Mouse (Mus musculus) CH12.LX (cell line): ENCODE results near the gene Srcin1. TPM values are rescaled to one million over a fixed set of nuclear protein-coding genes. Genes with fewer than 3 reads are reported as not detected.

Experiments
- DNase-seq: peaks from one replicate; pipeline ENCODE4 v3.0.0-alpha.2; 2013; ENCODE audit errors: extremely low read depth
- H3K27ac ChIP-seq: 2 replicates; pipeline ENCODE4 v1.5.1; 2012; ENCODE audit warnings: low read depth, mild to moderate bottlenecking, control low read depth, moderate library complexity; ENCODE audit not compliant: insufficient read depth
- H3K27me3 ChIP-seq: replicated peaks from 2 replicates; pipeline ENCODE3; 2012; ENCODE audit warnings: inconsistent platforms
- H3K36me3 ChIP-seq, 2 experiments: replicated peaks in 1 of 2; 2 replicates each; pipeline versions ENCODE3 to v1.6.1; 2012; ENCODE audit warnings: inconsistent platforms in 1 of 2, low read length in 1 of 2, mild to moderate bottlenecking in 1 of 2, mixed read lengths in 1 of 2, moderate library complexity in 1 of 2; ENCODE audit not compliant: control insufficient read depth in 1 of 2, insufficient read depth in 1 of 2
- H3K4me1 ChIP-seq, 2 experiments: 2 replicates each; pipeline ENCODE4 v1.6.1; 2012; ENCODE audit warnings: inconsistent platforms in 1 of 2, moderate library complexity in 1 of 2; ENCODE audit not compliant: insufficient read depth in 2 of 2, control insufficient read depth in 1 of 2
- H3K4me2 ChIP-seq: 2 replicates; pipeline ENCODE4 v1.6.1; 2012; ENCODE audit warnings: low read depth, mild to moderate bottlenecking, control low read depth; ENCODE audit not compliant: poor library complexity, insufficient read depth, severe bottlenecking
- H3K4me3 ChIP-seq, 3 experiments: fragments of 150-350 bp in 1 of 3; sonication (generic) in 1 of 3; replicated peaks in 1 of 3; 2 replicates each; pipeline versions ENCODE3 to v1.5.1; 2011 to 2012; ENCODE audit warnings: low read depth in 2 of 3, low read length in 2 of 3, mild to moderate bottlenecking in 2 of 3, moderate library complexity in 2 of 3, control low read depth in 1 of 3, improper control_type of control experiment in 1 of 3, inconsistent platforms in 1 of 3, mixed read lengths in 1 of 3; ENCODE audit not compliant: poor library complexity in 1 of 3
- H3K79me2 ChIP-seq: replicated peaks from 2 replicates; pipeline ENCODE4 v1.6.1; 2012; ENCODE audit warnings: mild to moderate bottlenecking, moderate library complexity; ENCODE audit not compliant: control insufficient read depth, poor library complexity, insufficient read depth, severe bottlenecking; ENCODE audit errors: extremely low read depth
- H3K9ac ChIP-seq: 2 replicates; pipeline ENCODE4 v1.6.1; 2012; ENCODE audit warnings: low read depth, mild to moderate bottlenecking, control low read depth, moderate library complexity; ENCODE audit not compliant: insufficient read depth
- H3K9me3 ChIP-seq: replicated peaks from 2 replicates; pipeline ENCODE3; 2012; ENCODE audit warnings: low read length, inconsistent platforms, mixed read lengths
- CHD1 ChIP-seq: IDR thresholded peaks from 2 replicates; pipeline ENCODE4 v1.6.1; 2012; ENCODE audit warnings: low read depth, low read length, improper control_type of control experiment, inconsistent platforms
- CTCF ChIP-seq, 2 experiments: IDR thresholded peaks in 1 of 2; conservative IDR thresholded peaks in 1 of 2; 2 replicates each; pipeline ENCODE4 v1.5.1; 2011 to 2012; ENCODE audit warnings: low read depth in 2 of 2, low read length in 2 of 2, improper control_type of control experiment in 1 of 2, inconsistent platforms in 1 of 2, mild to moderate bottlenecking in 1 of 2, moderate library complexity in 1 of 2
- ELF1 ChIP-seq: IDR thresholded peaks from 2 replicates; pipeline ENCODE4 v1.6.1; 2014; ENCODE audit warnings: low read depth, mild to moderate bottlenecking, inconsistent platforms, low read length, improper control_type of control experiment
- HCFC1 ChIP-seq: IDR thresholded peaks from 2 replicates; pipeline ENCODE4 v1.6.1; 2012; ENCODE audit warnings: low read depth, mild to moderate bottlenecking, inconsistent platforms, low read length, improper control_type of control experiment
- IRF4 ChIP-seq: IDR thresholded peaks from 2 replicates; pipeline ENCODE4 v1.6.1; 2014; ENCODE audit warnings: low read depth, mild to moderate bottlenecking, inconsistent platforms, low read length, improper control_type of control experiment
- JUN ChIP-seq: IDR thresholded peaks from 2 replicates; pipeline ENCODE4 v1.6.1; 2011; ENCODE audit warnings: low read depth, mild to moderate bottlenecking, low read length, improper control_type of control experiment, moderate library complexity; ENCODE audit not compliant: insufficient read depth
- KAT2A ChIP-seq: IDR thresholded peaks from 2 replicates; pipeline ENCODE4 v1.6.1; 2012; ENCODE audit warnings: low read length, improper control_type of control experiment, inconsistent platforms; ENCODE audit not compliant: insufficient replicate concordance
- MAX ChIP-seq: IDR thresholded peaks from 2 replicates; pipeline ENCODE4 v1.6.1; 2011; ENCODE audit warnings: low read length, improper control_type of control experiment
- MEF2A ChIP-seq: IDR thresholded peaks from 2 replicates; pipeline ENCODE4 v1.6.1; 2014; ENCODE audit warnings: low read depth, mild to moderate bottlenecking, inconsistent platforms, low read length, improper control_type of control experiment, borderline replicate concordance
- MXI1 ChIP-seq: IDR thresholded peaks from 2 replicates; pipeline ENCODE4 v1.6.1; 2011; ENCODE audit warnings: mild to moderate bottlenecking, low read depth, low read length, improper control_type of control experiment
- MYC ChIP-seq: IDR thresholded peaks from 2 replicates; pipeline ENCODE4 v1.6.1; 2011; ENCODE audit warnings: low read depth, mild to moderate bottlenecking, improper control_type of control experiment, low read length
- NRF1 ChIP-seq: IDR thresholded peaks from 2 replicates; pipeline ENCODE4 v1.6.1; 2014; ENCODE audit warnings: low read depth, mild to moderate bottlenecking, inconsistent platforms, low read length, improper control_type of control experiment, moderate library complexity
- RAD21 ChIP-seq: IDR thresholded peaks from 2 replicates; pipeline ENCODE4 v1.6.1; 2011; ENCODE audit warnings: low read depth, mild to moderate bottlenecking, low read length, improper control_type of control experiment, moderate library complexity
- RCOR1 ChIP-seq: conservative IDR thresholded peaks from 2 replicates; pipeline ENCODE4 v1.6.1; 2012; ENCODE audit warnings: low read depth, mild to moderate bottlenecking, inconsistent platforms, low read length, improper control_type of control experiment
- SIN3A ChIP-seq: IDR thresholded peaks from 2 replicates; pipeline ENCODE4 v1.6.1; 2012; ENCODE audit warnings: low read length, improper control_type of control experiment, inconsistent platforms
- SMC3 ChIP-seq: IDR thresholded peaks from 2 replicates; pipeline ENCODE4 v1.6.1; 2011; ENCODE audit warnings: low read depth, low read length, improper control_type of control experiment
- TBP ChIP-seq: conservative IDR thresholded peaks from 2 replicates; pipeline ENCODE4 v1.6.1; 2011; ENCODE audit warnings: low read depth, low read length, improper control_type of control experiment
- USF1 ChIP-seq: IDR thresholded peaks from 2 replicates; pipeline ENCODE4 v1.6.1; 2014; ENCODE audit warnings: low read depth, mild to moderate bottlenecking, inconsistent platforms, low read length, improper control_type of control experiment
- ZKSCAN1 ChIP-seq: IDR thresholded peaks from 2 replicates; pipeline ENCODE4 v1.6.1; 2012; ENCODE audit warnings: low read depth, inconsistent platforms, low read length, improper control_type of control experiment, borderline replicate concordance
- ZNF384 ChIP-seq: IDR thresholded peaks from 2 replicates; pipeline ENCODE4 v1.6.1; 2012; ENCODE audit warnings: low read depth, low read length, improper control_type of control experiment, inconsistent platforms
- dilution Hi-C: fragments of 300-500 bp; cut with MboI; formaldehyde crosslinking; loops from 2 replicates; pipeline ENCODE4 v1.14.3; 2020; ENCODE audit warnings: low sequenced_read_pairs; ENCODE audit not compliant: extremely low pct_unique_long_range_greater_than_20kb, extremely low pct_ligation_motif_present
- in situ Hi-C: fragments of 300-500 bp; cut with MboI; formaldehyde crosslinking; loops from 3 replicates; pipeline ENCODE4 v1.14.3; 2019; ENCODE audit warnings: low sequenced_read_pairs, low pct_ligation_motif_present, low pct_unique_long_range_greater_than_20kb, mixed read lengths
- polyA plus RNA-seq: library from polyadenylated mRNA; unstranded; fragments of >175 nt; gene quantifications from 2 replicates; pipeline ENCODE4 v1.2.1, GENCODE M21; 2012; ENCODE audit warnings: low read depth; ENCODE audit not compliant: insufficient read length
- total RNA-seq, 2 experiments: library from RNA; depleted of rRNA; stranded (reverse); fragments of 300-350 nt in 1 of 2; fragments of >200 nt in 1 of 2; gene quantifications; 2 replicates each; pipeline ENCODE4 v1.2.3; 2012 to 2014

The Srcin1 gene
- total and polyA plus RNA-seq, 3 experiments, result 0.08 to 0.09 TPM; not detected in 1

- TF ChIP-seq CTCF (conservative IDR thresholded peaks at IDR 0.05 in 1 of 2, IDR thresholded peaks at IDR 0.05 in 1 of 2; ENCODE audit: low read depth in 2 of 2, low read length in 2 of 2) (no peak), TBP (peak; percentile 60; the same call in 1 of the 2 replicates), ELF1 (peak; percentile 81), HCFC1 (peak; percentile 63)
These were observed 64.2 kb downstream of the Srcin1 start (continued) for GRCm38 (mm10) chr11:97511661-97512369.

DNA sequence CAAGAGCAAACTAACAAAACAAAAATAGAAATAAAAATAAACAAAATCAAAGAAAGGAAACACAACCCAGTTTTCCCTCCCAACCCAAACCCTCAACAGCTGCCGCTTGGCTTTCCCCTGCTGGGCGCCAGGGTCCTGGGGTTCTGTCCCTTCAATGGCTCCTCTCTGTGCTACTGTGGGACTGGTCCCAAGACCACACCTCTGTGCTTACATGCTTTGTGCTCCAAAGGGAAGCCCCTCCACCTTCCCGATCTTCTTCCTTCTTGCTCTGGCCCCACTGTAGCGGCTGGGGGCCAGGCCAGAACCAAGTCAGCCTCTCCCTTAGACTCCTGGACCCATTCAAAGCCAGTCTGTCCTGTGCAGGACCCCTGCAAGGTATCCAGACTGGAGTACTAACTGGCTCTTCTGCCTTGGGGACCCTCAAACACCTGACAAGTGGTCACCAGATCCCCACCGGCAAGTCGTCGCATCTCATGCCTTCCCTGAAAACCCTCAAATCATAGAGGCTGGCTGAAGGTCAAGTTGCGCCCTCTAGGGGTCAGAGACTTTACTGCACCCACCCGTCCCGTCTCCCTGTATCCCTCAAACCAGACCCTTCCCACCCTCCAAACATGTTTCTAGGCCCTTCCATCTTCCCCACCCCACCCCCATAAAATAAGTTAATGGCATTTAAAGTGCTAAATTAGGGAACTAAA, 64.9 kb downstream of the Srcin1 start:
- Histone ChIP-seq H3K36me3 (no peaks in the 10 kb centered on the region), H3K79me2 (no peaks in the 10 kb centered on the region), H3K27ac (no peak overlapping the region; the same call in 1 of the 2 replicates), H3K9me3 (peaks cover 5% of the 10 kb centered on the region), H3K4me2 (peak overlapping the region; percentile 39), H3K27me3 (peaks cover 28% of the 10 kb centered on the region), H3K9ac (no peak overlapping the region), H3K4me3 (peak overlapping the region; percentile 28 to 62 (median 47)), H3K4me1 (peaks cover 23 to 51% of the 10 kb centered on the region in 2 experiments)
- in situ Hi-C loops (no loop called here), dilution Hi-C loops (no loop called here)
- TF ChIP-seq MEF2A (no peak), NRF1 (no peak), JUN (no peak), MYC (peak; percentile 23; the same call in 1 of the 2 replicates), SIN3A (0 out of 2 replicates have a peak, but pooled peaks have one; percentile 41), CTCF (conservative IDR thresholded peaks at IDR 0.05 in 1 of 2, IDR thresholded peaks at IDR 0.05 in 1 of 2; ENCODE audit: low read depth in 2 of 2, low read length in 2 of 2) (peak; percentile 82 to 84), KAT2A (no peak), MAX (0 out of 2 replicates have a peak, but pooled peaks have one; percentile 29), MXI1 (peak; percentile 42; the same call in 1 of the 2 replicates), RAD21 (peak; percentile 68), ZNF384 (no peak), RCOR1 (peak; percentile 75; the same call in 1 of the 2 replicates), USF1 (no peak), IRF4 (peak; percentile 31; the same call in 1 of the 2 replicates), ZKSCAN1 (no peak), SMC3 (peak; percentile 57), CHD1 (no peak)
- DNase-seq, result peak; percentile 89
